In the genomic region with DNA sequence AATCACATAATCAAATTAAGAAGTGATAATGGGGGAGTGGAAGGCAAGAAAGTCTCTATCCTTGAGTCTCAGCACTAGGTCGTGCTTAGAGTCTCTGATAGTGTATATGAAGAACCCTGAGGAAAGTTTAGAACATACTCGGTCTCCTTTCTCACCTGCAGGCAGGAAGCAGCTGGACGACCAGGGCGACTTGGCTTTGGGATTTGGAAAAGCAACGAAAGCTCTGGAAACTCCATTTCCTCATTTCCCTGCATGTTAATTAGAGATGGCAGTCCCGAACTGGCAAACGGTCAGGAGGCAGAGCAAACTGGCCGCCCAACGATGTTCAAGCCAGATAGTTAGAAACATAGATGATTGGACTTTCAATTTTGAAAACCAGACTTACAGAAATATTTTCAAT, we compare ENCODE assay signal across 9 mouse cellular contexts.
DNase-seq lines count a peak whose midpoint lies in the region; ATAC-seq lines count a peak whose summit lies in the region.
"Had no signal": no experiment of that assay in that cellular context is flagged by ENCODE, and none has a peak within 500 bp of the region (broad histone marks: within the 10 kb centered on the region; RNA-seq: fewer than 3 reads in every experiment).

No protein-coding gene starts in this region.

- no peaks in the 10 kb centered on the region for H3K9me3 ChIP-seq in lung, embryonic 16.5 days (ENCODE audit: control insufficient read depth, low read length)
- H3K9me3 ChIP-seq in forebrain, embryonic 15.5 days = no peaks in the 10 kb centered on the region
- no peaks in the 10 kb centered on the region for H3K9me3 ChIP-seq in limb, embryonic 12.5 days
- no peaks in the 10 kb centered on the region for H3K9me3 ChIP-seq in neural tube, embryonic 15.5 days (replicated peaks)

- peak overlapping the region; percentile 75 for H3K4me2 ChIP-seq in lung, embryonic 16.5 days (ENCODE audit: low read depth, low read length)
- H3K4me2 ChIP-seq in forebrain, embryonic 15.5 days (replicated peaks) = peak overlapping the region; percentile 65
- H3K4me2 ChIP-seq in limb, embryonic 12.5 days = peak overlapping the region; percentile 55
- peak overlapping the region; percentile 76 for H3K4me2 ChIP-seq in neural tube, embryonic 15.5 days

- peak overlapping the region; percentile 42 for H3K4me3 ChIP-seq in lung, embryonic 16.5 days (ENCODE audit: low read length)
- peak overlapping the region; percentile 43 for H3K4me3 ChIP-seq in forebrain, embryonic 15.5 days
- peak overlapping the region; percentile 36 for H3K4me3 ChIP-seq in limb, embryonic 12.5 days (replicated peaks)
- peak overlapping the region; percentile 47 for H3K4me3 ChIP-seq in neural tube, embryonic 15.5 days (replicated peaks)

- H3K9ac ChIP-seq in lung, embryonic 16.5 days (ENCODE audit: low read length) = peak overlapping the region; percentile 68
- no peak overlapping the region; the same call in 1 of the 2 replicates for H3K9ac ChIP-seq in forebrain, embryonic 15.5 days (replicated peaks)
- peak overlapping the region; percentile 28; the same call in 1 of the 2 replicates for H3K9ac ChIP-seq in limb, embryonic 12.5 days (replicated peaks)
- peak overlapping the region; percentile 48 for H3K9ac ChIP-seq in neural tube, embryonic 15.5 days (replicated peaks)

- 17% methylated on average over 9 of the region's 9 CpGs for WGBS in lung, embryonic 16.5 days
- 8% methylated on average over 9 of the region's 9 CpGs for WGBS in forebrain, embryonic 15.5 days
- 9% methylated on average over 9 of the region's 9 CpGs for WGBS in limb, embryonic 12.5 days
- 12% methylated on average over 9 of the region's 9 CpGs for WGBS in neural tube, embryonic 15.5 days

- no peaks in the 10 kb centered on the region for H3K27me3 ChIP-seq in lung, embryonic 16.5 days (ENCODE audit: control insufficient read depth, insufficient read depth, low read depth, low read length)
- H3K27me3 ChIP-seq in forebrain, embryonic 15.5 days = peaks cover 30% of the 10 kb centered on the region
- H3K27me3 ChIP-seq in limb, embryonic 12.5 days = peaks cover 37% of the 10 kb centered on the region
- peaks cover 30% of the 10 kb centered on the region for H3K27me3 ChIP-seq in neural tube, embryonic 15.5 days (replicated peaks)

- no peak for ATAC-seq in lung, embryonic 16.5 days (ENCODE audit: low read depth)
- no peak for ATAC-seq in forebrain, embryonic 15.5 days (replicated peaks)
- no peak for ATAC-seq in limb, embryonic 12.5 days (ENCODE audit: insufficient number of reproducible peaks, insufficient read depth, low FRiP score, low TSS enrichment, low read depth)
- ATAC-seq in neural tube, embryonic 15.5 days (ENCODE audit: low FRiP score) = no peak

- H3K4me1 ChIP-seq in lung, embryonic 16.5 days (replicated peaks; ENCODE audit: control insufficient read depth, insufficient read depth, low read length) = peaks cover 15% of the 10 kb centered on the region; the same call in 1 of the 2 replicates
- H3K4me1 ChIP-seq in forebrain, embryonic 15.5 days = peaks cover 8% of the 10 kb centered on the region; the same call in 1 of the 2 replicates
- H3K4me1 ChIP-seq in limb, embryonic 12.5 days (replicated peaks) = peaks cover 16% of the 10 kb centered on the region
- peaks cover 5% of the 10 kb centered on the region; the same call in 1 of the 2 replicates for H3K4me1 ChIP-seq in neural tube, embryonic 15.5 days

- DNase-seq in lung, postnatal 4 days = no peak
- no peak for DNase-seq in retina, embryonic 14.5 days (ENCODE audit: low spot score)
- no peak for DNase-seq in cerebellum, postnatal 25 days
- no peak for DNase-seq in right cerebral cortex, postnatal 14 days
- DNase-seq: layer of hippocampus, adult 9-11 months had no signal

- H3K27ac ChIP-seq in lung, embryonic 16.5 days (ENCODE audit: low read length) = peak overlapping the region; percentile 96
- H3K27ac ChIP-seq in forebrain, embryonic 15.5 days (replicated peaks) = no peak overlapping the region
- no peak overlapping the region for H3K27ac ChIP-seq in limb, embryonic 12.5 days
- H3K27ac ChIP-seq in neural tube, embryonic 15.5 days (replicated peaks) = no peak overlapping the region

- H3K36me3 ChIP-seq in lung, embryonic 16.5 days (ENCODE audit: control insufficient read depth, insufficient read depth, low read length) = no peaks in the 10 kb centered on the region
- H3K36me3 ChIP-seq in forebrain, embryonic 15.5 days = no peaks in the 10 kb centered on the region
- H3K36me3 ChIP-seq in limb, embryonic 12.5 days = no peaks in the 10 kb centered on the region
- H3K36me3 ChIP-seq in neural tube, embryonic 15.5 days = no peaks in the 10 kb centered on the region
